Mouse (Mus musculus) G1E (cell line): ENCODE measurements at regions not wholly inside any gene's neighbourhood (a gene's known extent, or its start where the extent isn't known, plus 50 kb on each side); places are given as distances from the start of the nearest gene placed in this dataset.

Source experiments
- ATAC-seq: 2 replicates; pipeline ENCODE4 v1.8.0; 2016; ENCODE audit warnings: mild to moderate bottlenecking; ENCODE audit not compliant: insufficient number of reproducible peaks, poor library complexity, low FRiP score, severe bottlenecking; ENCODE audit errors: extremely low read depth
- DNase-seq: peaks from one replicate; pipeline ENCODE4 v3.0.0; 2012; ENCODE audit warnings: low spot score
- H3K27me3 ChIP-seq: 2 replicates; pipeline ENCODE4 v1.6.1; 2012; ENCODE audit warnings: mild to moderate bottlenecking, low read length, inconsistent platforms; ENCODE audit not compliant: insufficient read depth
- H3K36me3 ChIP-seq: replicated peaks from 2 replicates; pipeline ENCODE3; 2012; ENCODE audit warnings: mild to moderate bottlenecking, inconsistent platforms
- H3K4me1 ChIP-seq: 2 replicates; pipeline ENCODE4 v1.6.1; 2012; ENCODE audit warnings: low read depth, low read length, inconsistent platforms, mixed read lengths; ENCODE audit not compliant: insufficient read depth
- H3K4me3 ChIP-seq: 2 replicates; pipeline ENCODE4 v1.5.1; 2012; ENCODE audit warnings: low read depth, mild to moderate bottlenecking, inconsistent platforms, low read length, moderate library complexity, mixed read lengths
- H3K9me3 ChIP-seq: replicated peaks from 2 replicates; pipeline ENCODE4 v1.6.1; 2012; ENCODE audit warnings: inconsistent platforms
- CTCF ChIP-seq: IDR thresholded peaks from 2 replicates; pipeline ENCODE4 v1.5.1; 2012; ENCODE audit warnings: low read depth, low read length, inconsistent platforms, mixed read lengths
- GATA1 ChIP-seq: IDR thresholded peaks from 2 replicates; pipeline ENCODE4 v1.6.1; 2012; ENCODE audit warnings: borderline replicate concordance, low read length, inconsistent platforms, mixed read lengths
- GATA2 ChIP-seq: IDR thresholded peaks from 2 replicates; pipeline ENCODE4 v1.6.1; 2012; ENCODE audit warnings: low read depth, low read length, inconsistent platforms, borderline replicate concordance
- POLR2AphosphoS5 ChIP-seq: IDR thresholded peaks from 2 replicates; pipeline ENCODE4 v1.6.1; 2012; ENCODE audit warnings: low read depth, low read length, inconsistent platforms; ENCODE audit not compliant: insufficient replicate concordance
- TAL1 ChIP-seq: conservative IDR thresholded peaks from 2 replicates; pipeline ENCODE4 v1.6.1; 2012; ENCODE audit warnings: low read depth, low read length, inconsistent platforms, mixed read lengths

- Histone ChIP-seq H3K4me3 (no peak overlapping the region), H3K9me3 (no peaks in the 10 kb centered on the region), H3K4me1 (no peaks in the 10 kb centered on the region), H3K36me3 (no peaks in the 10 kb centered on the region), H3K27me3 (peaks cover 3% of the 10 kb centered on the region; the same call in 1 of the 2 replicates)
- ATAC-seq = no peak
- no peak for TF ChIP-seq GATA1
- no peak for TF ChIP-seq TAL1
- TF ChIP-seq GATA2 = no peak
- TF ChIP-seq CTCF = no peak
- no peak for TF ChIP-seq POLR2AphosphoS5
- no peak for DNase-seq
These were observed 352.0 kb downstream of the Phf14 start for GRCm38 (mm10) chr6:12259629-12260028.

GRCm38 (mm10) chr6:12260325-12261076 is 352.9 kb downstream of the Phf14 start:
- H3K4me1 ChIP-seq = no peaks in the 10 kb centered on the region
- TF ChIP-seq GATA1 = no peak
- TF ChIP-seq GATA2 = no peak
- TF ChIP-seq CTCF = peak; percentile 27; the same call in 1 of the 2 replicates
- peaks cover under 1% of the 10 kb centered on the region; the same call in 1 of the 2 replicates for H3K27me3 ChIP-seq
- peak; percentile 63 for ATAC-seq
- no peaks in the 10 kb centered on the region for H3K36me3 ChIP-seq
- peak; percentile 4 for DNase-seq
- no peaks in the 10 kb centered on the region for H3K9me3 ChIP-seq
- no peak overlapping the region for H3K4me3 ChIP-seq
